Mouse (Mus musculus) bone marrow macrophage, adult 2 months (primary cell): ENCODE measurements around the gene Upf1.

ENCODE experiments used
- CTCF ChIP-seq: IDR thresholded peaks from 2 replicates; pipeline ENCODE4 v1.5.1; 2012; ENCODE audit warnings: low read depth, mild to moderate bottlenecking, low read length, moderate library complexity
- POLR2A ChIP-seq: IDR thresholded peaks from 2 replicates; pipeline ENCODE4 v1.6.1; 2012; ENCODE audit warnings: mild to moderate bottlenecking, low read depth, low read length, borderline replicate concordance

- TF ChIP-seq POLR2A = no peak
- no peak for TF ChIP-seq CTCF
Measured at GRCm38 (mm10) chr8:70342007-70342406, 11.1 kb downstream of the Upf1 start.
